Mouse (Mus musculus) liver, embryonic 16.5 days (tissue): ENCODE measurements around the gene Dpm3. TPM values are rescaled to one million over a fixed set of nuclear protein-coding genes. Genes with fewer than 3 reads are reported as not detected.
A peak's percentile ranks its signal among the peaks of the same experiment; 100 is the strongest.
"Not testable (repeated sequence)": the region's sequence is repeated elsewhere in the genome, so short reads cannot be mapped to it uniquely, and the experiment has no call there.

ENCODE experiments used
- ATAC-seq: fragments of 200-750 bp; cut with Nextera tagmentation; 2 replicates; pipeline ENCODE4 v1.8.0; 2017; ENCODE audit warnings: low read depth, mild to moderate bottlenecking, moderate number of reproducible peaks, moderate library complexity
- H3K27ac ChIP-seq: fragments of 300-500 bp; sonication (generic); 2 replicates; pipeline ENCODE4 v1.5.1; 2014; ENCODE audit warnings: mild to moderate bottlenecking, low read length
- H3K27me3 ChIP-seq: fragments of 300-500 bp; sonication (generic); 2 replicates; pipeline ENCODE4 v1.6.1; 2014; ENCODE audit warnings: low read depth, low read length, mixed read lengths; ENCODE audit not compliant: control insufficient read depth, insufficient read depth
- H3K36me3 ChIP-seq: fragments of 300-500 bp; sonication (generic); 2 replicates; pipeline ENCODE4 v1.6.1; 2014; ENCODE audit warnings: mild to moderate bottlenecking; ENCODE audit not compliant: control insufficient read depth, insufficient read depth
- H3K4me1 ChIP-seq: fragments of 300-500 bp; sonication (generic); 2 replicates; pipeline ENCODE4 v1.6.1; 2014; ENCODE audit warnings: low read depth, low read length, mixed read lengths; ENCODE audit not compliant: control insufficient read depth
- H3K4me2 ChIP-seq: fragments of 300-500 bp; sonication (generic); 2 replicates; pipeline ENCODE4 v1.6.1; 2014; ENCODE audit warnings: low read depth, low read length, mixed read lengths
- H3K4me3 ChIP-seq: fragments of 300-500 bp; sonication (generic); 2 replicates; pipeline ENCODE4 v1.5.1; 2014; ENCODE audit warnings: low read depth, mild to moderate bottlenecking, low read length
- H3K9ac ChIP-seq: fragments of 300-500 bp; sonication (generic); 2 replicates; pipeline ENCODE4 v1.6.1; 2014; ENCODE audit warnings: low read depth, low read length
- H3K9me3 ChIP-seq: fragments of 300-500 bp; sonication (generic); replicated peaks from 2 replicates; pipeline ENCODE4 v1.6.1; 2016; ENCODE audit warnings: low read length; ENCODE audit not compliant: control insufficient read depth
- WGBS: fragments of 180-500 bp; shearing (Covaris S2); extraction: QIAGEN DNeasy Blood & Tissue Kit; methylation state at CpG from one replicate; pipeline ENCODE4 v1.1.7; 2014; ENCODE audit not compliant: insufficient replicate concordance; 5-methylcytosine and 5-hydroxymethylcytosine counted together
- polyA plus RNA-seq: library from polyadenylated mRNA; unstranded; fragments of >200 nt; fragmentation: Nextera tagmentation; extraction: Ambion mirVana; gene quantifications from 2 replicates; pipeline ENCODE4 v1.2.1, GENCODE M21; 2015

Gene Dpm3
- 51.9 and 59.4 TPM in 2 replicates for polyA plus RNA-seq

DNA sequence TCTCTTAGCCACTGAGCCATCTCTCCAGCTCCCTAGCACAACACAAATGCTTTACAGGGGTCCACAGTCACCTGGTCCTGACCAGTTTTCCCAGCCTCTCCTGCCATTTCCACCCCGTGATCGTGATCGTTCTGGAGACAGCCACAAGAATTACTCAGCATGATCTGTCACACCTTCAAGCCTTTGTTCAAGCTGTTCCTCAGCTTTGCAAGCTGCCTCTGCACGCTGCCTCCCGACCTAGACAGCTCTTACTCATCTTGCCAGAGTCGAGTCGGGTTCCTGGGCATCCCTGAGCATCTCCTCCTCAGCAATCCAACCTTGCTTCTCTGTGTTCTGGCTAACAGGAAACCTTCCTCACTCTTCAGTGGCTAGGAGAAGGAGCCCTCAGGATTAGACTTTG is at the start of gene Dpm3:
Gene Dpm3 (plus strand): TSS at position 283 of the 400 bp plus-strand sequence.
- H3K4me1 ChIP-seq: no peaks in the 10 kb centered on the region; the same call in 1 of the 2 replicates
- 45% methylated on average over 7 of the region's 7 CpGs for WGBS
- no peaks in the 10 kb centered on the region for H3K9me3 ChIP-seq
- no peak within 1 kb of the TSS for H3K4me3 ChIP-seq
- H3K9ac ChIP-seq: no peak within 1 kb of the TSS
- no peak for ATAC-seq
- H3K27ac ChIP-seq: no peak within 1 kb of the TSS
- H3K36me3 ChIP-seq: no peaks in the 10 kb centered on the region
- H3K27me3 ChIP-seq: 0 out of 2 replicates have a peak, but pooled peaks cover 2% of the 10 kb centered on the region
- H3K4me2 ChIP-seq: no peak within 1 kb of the TSS

DNA sequence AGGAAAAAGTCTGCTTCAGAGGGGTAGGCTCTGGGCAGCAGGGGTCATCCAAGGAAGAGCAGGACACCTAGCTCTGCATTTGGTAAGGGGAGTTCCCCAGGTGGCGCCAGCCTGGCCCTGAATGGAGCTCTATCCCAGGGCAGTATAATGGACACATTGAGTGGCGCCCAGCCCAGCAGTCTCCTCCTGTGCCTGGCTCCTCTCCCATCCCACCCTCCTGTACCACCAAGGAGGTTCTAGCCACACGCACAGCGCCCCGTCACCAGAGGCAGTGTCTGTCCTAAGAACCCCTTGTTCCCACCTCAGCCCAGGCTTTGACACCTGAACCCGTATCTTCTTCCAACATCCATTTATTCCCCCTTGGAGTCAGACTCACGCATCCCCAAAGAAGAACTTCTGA is 49.4 kb upstream of the Dpm3 start:
- H3K4me1 ChIP-seq: peaks cover 10% of the 10 kb centered on the region
- no peaks in the 10 kb centered on the region for H3K9me3 ChIP-seq
- WGBS: 82% methylated on average over 7 of the region's 7 CpGs
- no peak overlapping the region for H3K9ac ChIP-seq
- no peak overlapping the region for H3K4me3 ChIP-seq
- ATAC-seq: no peak
- H3K27ac ChIP-seq: no peak overlapping the region
- no peak overlapping the region for H3K4me2 ChIP-seq
- H3K36me3 ChIP-seq: peaks cover 33% of the 10 kb centered on the region
- peaks cover 2% of the 10 kb centered on the region; the same call in 1 of the 2 replicates for H3K27me3 ChIP-seq

DNA sequence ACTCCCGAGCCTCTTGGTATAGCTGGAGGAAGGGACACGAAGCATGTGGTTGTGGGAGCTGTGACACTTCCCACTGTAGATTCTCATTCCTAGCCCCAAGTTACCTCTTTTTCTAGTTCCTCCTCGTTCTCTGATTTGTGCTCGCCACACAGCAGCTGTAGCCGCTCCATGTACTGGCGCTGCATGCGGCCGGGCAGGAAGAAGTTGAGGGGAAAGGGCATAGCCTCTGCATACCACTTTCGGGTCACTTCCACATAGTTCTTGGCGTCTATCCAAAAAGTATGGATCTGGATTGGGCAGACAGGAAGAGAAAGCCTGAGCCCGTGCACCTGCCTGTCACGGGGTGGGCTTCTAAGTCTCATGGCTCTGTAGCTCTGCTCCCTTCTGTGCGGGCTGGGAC is 49.0 kb upstream of the Dpm3 start:
- H3K36me3 ChIP-seq: peaks cover 33% of the 10 kb centered on the region
- H3K27ac ChIP-seq: no peak overlapping the region
- H3K9me3 ChIP-seq: no peaks in the 10 kb centered on the region
- H3K9ac ChIP-seq: no peak overlapping the region
- H3K4me1 ChIP-seq: peaks cover 14% of the 10 kb centered on the region
- ATAC-seq: no peak
- WGBS: 73% methylated on average over 13 of the region's 13 CpGs
- no peak overlapping the region for H3K4me2 ChIP-seq
- peaks cover 3% of the 10 kb centered on the region; the same call in 1 of the 2 replicates for H3K27me3 ChIP-seq
- no peak overlapping the region for H3K4me3 ChIP-seq

DNA sequence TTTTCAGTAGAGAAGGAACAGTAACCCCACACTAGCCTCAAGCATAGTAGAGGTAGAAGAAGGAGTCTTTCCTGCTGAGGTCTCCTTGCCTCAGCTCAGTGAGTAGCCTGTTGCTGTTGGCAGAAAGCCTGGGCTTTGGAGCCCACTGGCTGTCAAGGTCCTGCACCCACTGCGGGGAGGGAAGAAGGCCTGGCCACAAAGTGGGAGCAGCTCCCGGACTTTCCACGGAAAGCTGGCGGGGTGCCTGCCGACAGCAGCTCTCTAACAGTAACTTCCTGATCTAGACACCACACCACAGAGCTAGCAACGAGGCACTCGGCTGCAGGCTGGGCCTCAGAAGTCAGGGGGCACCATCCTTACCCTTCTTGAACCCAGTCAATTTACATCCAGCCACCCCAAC is 48.4 kb upstream of the Dpm3 start:
- Histone ChIP-seq H3K36me3 (peaks cover 30% of the 10 kb centered on the region), H3K4me3 (no peak overlapping the region), H3K9me3 (no peaks in the 10 kb centered on the region), H3K9ac (no peak overlapping the region), H3K27me3 (peaks cover 7% of the 10 kb centered on the region; the same call in 1 of the 2 replicates), H3K4me1 (peaks cover 20% of the 10 kb centered on the region), H3K27ac (no peak overlapping the region), H3K4me2 (no peak overlapping the region)
- 51% methylated on average over 7 of the region's 7 CpGs for WGBS
- ATAC-seq: no peak

DNA sequence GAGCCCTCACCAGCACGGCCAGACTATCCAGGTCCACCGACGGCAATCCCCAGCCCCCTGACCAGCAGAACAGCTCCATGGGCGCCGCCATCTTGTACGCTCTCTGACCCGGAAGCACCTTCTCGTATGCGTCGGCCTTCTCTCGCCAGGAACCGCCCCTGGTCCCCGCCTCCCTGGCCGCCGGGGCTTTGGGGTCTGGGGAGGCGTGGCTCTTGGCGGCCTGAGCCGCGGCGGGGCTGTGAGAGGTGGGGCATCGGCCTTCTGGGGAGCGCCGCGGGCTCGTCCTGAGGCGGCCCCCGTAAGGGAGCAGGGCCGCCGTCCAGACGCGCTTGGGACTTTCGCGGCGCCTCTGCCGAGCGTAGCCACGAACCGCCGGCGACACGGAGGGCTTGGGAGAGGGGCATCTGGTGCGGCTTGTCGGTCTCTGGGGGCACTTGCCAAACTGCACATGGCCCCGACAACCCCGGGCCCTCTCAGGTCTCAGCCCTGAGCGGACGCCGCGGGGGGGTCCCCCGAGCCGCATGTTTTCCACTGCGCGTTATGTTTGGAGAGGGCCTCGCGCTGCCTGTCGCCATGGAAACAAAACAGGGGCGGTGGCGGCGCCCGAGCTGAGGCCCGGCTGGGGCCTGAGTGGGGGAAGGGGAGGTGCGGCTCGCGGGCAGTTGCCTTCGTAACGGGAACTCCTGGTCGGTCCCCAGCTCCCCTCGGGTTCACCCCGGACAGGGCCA is 45.2 kb upstream of the Dpm3 start:
- Histone ChIP-seq H3K4me2 (peak overlapping the region; percentile 85), H3K4me1 (peaks cover 21% of the 10 kb centered on the region), H3K9ac (peak overlapping the region; percentile 68), H3K4me3 (peak overlapping the region; percentile 90), H3K27ac (peak overlapping the region; percentile 55), H3K36me3 (peaks cover 11% of the 10 kb centered on the region), H3K9me3 (no peaks in the 10 kb centered on the region), H3K27me3 (peaks cover 7% of the 10 kb centered on the region; the same call in 1 of the 2 replicates)
- peak; percentile 91 for ATAC-seq
- under 1% methylated on average over 69 of the region's 69 CpGs for WGBS

DNA sequence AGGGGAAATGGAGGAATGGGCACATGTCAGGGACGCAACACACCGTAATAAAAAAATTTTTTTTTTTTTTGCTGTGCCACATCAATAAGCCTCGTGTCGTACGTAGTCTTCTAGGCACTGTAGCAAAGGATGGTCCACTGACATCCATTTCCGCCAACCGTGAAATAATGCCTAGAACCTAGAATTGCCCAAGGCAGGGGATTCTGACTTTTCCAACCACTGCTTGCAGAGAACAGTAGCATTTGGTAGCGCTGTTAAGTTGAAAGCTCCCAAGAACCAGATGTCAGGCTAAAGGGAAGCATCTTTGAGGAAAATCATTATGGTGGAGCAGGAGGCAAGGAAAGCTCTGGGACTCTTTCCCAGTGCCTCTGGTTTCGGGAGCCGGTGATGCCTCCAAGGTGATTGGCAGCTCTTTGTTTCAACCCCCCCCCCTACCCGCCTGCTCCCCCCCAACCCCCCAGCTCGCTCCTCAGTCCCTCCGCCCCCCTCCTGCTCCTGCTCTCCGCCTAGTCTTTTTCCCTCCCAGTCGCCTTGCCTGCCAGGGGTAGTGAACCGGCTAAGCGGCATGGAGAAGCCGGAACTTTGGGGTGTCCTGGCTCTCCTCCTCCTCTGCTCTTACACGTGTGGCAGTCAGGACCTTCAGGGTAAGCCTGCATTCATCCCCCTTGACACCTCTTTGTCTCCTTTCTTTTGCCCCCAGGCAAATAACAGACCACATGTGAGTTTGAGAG is 44.3 kb upstream of the Dpm3 start, which contains the start of gene Thbs3:
Gene Thbs3 (plus strand): TSS at position 500 of the 731 bp plus-strand sequence.
- Histone ChIP-seq H3K4me2 (peak within 1 kb of the TSS; percentile 85), H3K4me1 (peaks cover 21% of the 10 kb centered on the region), H3K9ac (peak within 1 kb of the TSS; percentile 68), H3K27ac (peak within 1 kb of the TSS; percentile 55), H3K4me3 (peak within 1 kb of the TSS; percentile 90), H3K27me3 (peaks cover 7% of the 10 kb centered on the region; the same call in 1 of the 2 replicates), H3K36me3 (peaks cover 6% of the 10 kb centered on the region), H3K9me3 (no peaks in the 10 kb centered on the region)
- WGBS: 3% methylated on average over 18 of the region's 19 CpGs
- no peak for ATAC-seq

DNA sequence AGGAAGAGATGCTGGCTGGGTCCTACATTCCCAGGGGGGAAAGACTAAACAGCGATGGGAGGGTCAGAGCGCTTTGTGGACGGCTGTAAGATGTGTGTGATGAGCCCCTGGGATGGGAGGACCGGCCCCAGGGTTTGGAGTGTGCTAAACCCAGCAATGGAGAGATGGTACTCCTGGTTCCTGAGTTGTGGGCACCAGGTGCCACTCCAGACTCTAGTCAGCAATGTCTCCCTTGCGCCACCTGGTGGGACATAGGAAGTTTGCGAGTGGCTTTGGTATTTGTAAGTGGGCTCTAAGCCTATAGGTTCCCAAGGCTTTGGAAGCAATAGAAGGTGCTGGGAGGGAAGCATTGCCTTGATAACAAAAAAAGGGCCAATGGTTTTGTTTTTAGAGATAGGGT is 43.3 kb upstream of the Dpm3 start:
- Histone ChIP-seq H3K27me3 (peaks cover 7% of the 10 kb centered on the region; the same call in 1 of the 2 replicates), H3K27ac (no peak overlapping the region), H3K4me2 (no peak overlapping the region), H3K4me3 (no peak overlapping the region), H3K9ac (no peak overlapping the region), H3K9me3 (no peaks in the 10 kb centered on the region), H3K4me1 (peaks cover 21% of the 10 kb centered on the region), H3K36me3 (no peaks in the 10 kb centered on the region)
- 2% methylated on average over 6 of the region's 6 CpGs for WGBS
- no peak for ATAC-seq

DNA sequence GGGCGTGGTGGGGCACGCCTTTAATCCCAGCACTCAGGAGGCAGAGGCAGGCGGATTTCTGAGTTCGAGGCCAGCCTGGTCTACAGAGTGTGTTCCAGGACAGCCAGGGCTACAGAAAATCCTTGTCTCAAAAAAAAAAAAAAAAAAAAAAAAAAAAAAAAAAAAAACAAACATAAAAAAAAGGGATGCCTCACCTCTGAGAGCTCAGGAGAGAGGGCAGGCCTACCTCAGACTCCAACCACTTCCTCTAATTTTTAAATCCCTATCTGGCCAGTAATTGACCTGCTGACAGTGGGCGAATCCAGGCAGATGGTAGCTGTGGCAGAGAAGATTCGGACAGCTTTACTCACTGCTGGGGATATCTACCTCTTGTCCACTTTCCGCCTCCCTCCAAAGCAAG is 42.8 kb upstream of the Dpm3 start:
- peaks cover 21% of the 10 kb centered on the region for H3K4me1 ChIP-seq
- 56% methylated on average over 7 of the region's 7 CpGs for WGBS
- H3K36me3 ChIP-seq, ATAC-seq, H3K27ac ChIP-seq, H3K9ac ChIP-seq, H3K9me3 ChIP-seq, H3K4me3 ChIP-seq, H3K27me3 ChIP-seq, H3K4me2 ChIP-seq: not testable (repeated sequence)

DNA sequence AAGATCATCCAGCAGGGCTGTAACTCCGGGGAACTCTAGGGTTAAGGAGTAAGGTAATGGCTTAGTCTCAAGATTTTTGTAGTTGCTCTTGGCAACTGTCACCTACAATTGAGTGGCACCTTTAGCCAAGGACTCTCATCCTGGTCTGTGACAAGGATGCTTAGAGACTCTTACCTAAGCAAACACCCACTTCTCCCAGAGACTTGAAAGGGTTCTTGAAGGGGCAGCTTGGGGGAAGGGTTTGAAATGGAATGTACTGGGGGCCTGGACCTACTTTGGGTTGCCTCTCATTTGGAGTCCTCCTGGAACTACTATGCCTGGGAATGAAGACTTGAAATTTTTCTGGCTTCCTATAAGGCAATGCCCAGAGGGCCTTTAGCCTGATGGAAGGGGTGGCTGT is 40.9 kb upstream of the Dpm3 start:
- Histone ChIP-seq H3K27me3 (peaks cover 7% of the 10 kb centered on the region; the same call in 1 of the 2 replicates), H3K9me3 (no peaks in the 10 kb centered on the region), H3K4me1 (peaks cover 16% of the 10 kb centered on the region), H3K4me2 (no peak overlapping the region), H3K4me3 (no peak overlapping the region), H3K36me3 (no peaks in the 10 kb centered on the region), H3K9ac (no peak overlapping the region), H3K27ac (no peak overlapping the region)
- no peak for ATAC-seq
- WGBS: 65% methylated on average over 1 of the region's 1 CpGs
